Mouse (Mus musculus) frontal cortex, postnatal 25 days (tissue): Measurements from ENCODE around the gene Slc25a39.
A peak's percentile ranks its signal among the peaks of the same experiment; 100 is the strongest.

Source experiments
- DNase-seq, 2 experiments: peaks; one replicate each; pipeline ENCODE4 v3.0.0; 2022; ENCODE audit warnings: low spot score in 2 of 2

The Slc25a39 gene

GRCm38 (mm10) chr11:102407834-102408215, at the start of gene Slc25a39:
Gene Slc25a39 (minus strand): TSS chr11:102407946.
- DNase-seq: no peak

GRCm38 (mm10) chr11:102455740-102456396, 48.1 kb upstream of the Slc25a39 start:
- no peak for DNase-seq

- DNase-seq: no peak
Measured at GRCm38 (mm10) chr11:102453131-102453530, 45.4 kb upstream of the Slc25a39 start.

GRCm38 (mm10) chr11:102449043-102450008, 41.6 kb upstream of the Slc25a39 start:
- no peak for DNase-seq

- DNase-seq: no peak
Measured at GRCm38 (mm10) chr11:102448327-102448726, 40.6 kb upstream of the Slc25a39 start.

GRCm38 (mm10) chr11:102447497-102447896, 39.8 kb upstream of the Slc25a39 start, which contains the start of gene Fam171a2:
Gene Fam171a2 (minus strand): TSS chr11:102447682.
- no peak for DNase-seq

GRCm38 (mm10) chr11:102446581-102447461, 39.1 kb upstream of the Slc25a39 start:
- DNase-seq: no peak

GRCm38 (mm10) chr11:102445891-102446361, 38.2 kb upstream of the Slc25a39 start:
- DNase-seq: no peak

- no peak for DNase-seq
Measured at GRCm38 (mm10) chr11:102445264-102445890, 37.6 kb upstream of the Slc25a39 start.

GRCm38 (mm10) chr11:102444781-102445180, 37.0 kb upstream of the Slc25a39 start:
- DNase-seq: no peak

GRCm38 (mm10) chr11:102444321-102444720, 36.6 kb upstream of the Slc25a39 start:
- DNase-seq: no peak

GRCm38 (mm10) chr11:102443740-102444139, 36.0 kb upstream of the Slc25a39 start:
- DNase-seq: no peak

- DNase-seq: no peak
Measured at GRCm38 (mm10) chr11:102442089-102442488, 34.3 kb upstream of the Slc25a39 start.

GRCm38 (mm10) chr11:102441434-102441833, 33.7 kb upstream of the Slc25a39 start:
- DNase-seq: no peak

- DNase-seq: no peak
Measured at GRCm38 (mm10) chr11:102440255-102440654, 32.5 kb upstream of the Slc25a39 start.

GRCm38 (mm10) chr11:102439093-102440082, 31.6 kb upstream of the Slc25a39 start:
- peak in 1 of 2 experiments; percentile 24 for DNase-seq

- peak; percentile 68 to 72 for DNase-seq
Measured at GRCm38 (mm10) chr11:102438212-102439092, 30.7 kb upstream of the Slc25a39 start.

- peak in 1 of 2 experiments; percentile 33 for DNase-seq
Measured at GRCm38 (mm10) chr11:102437120-102438061, 29.6 kb upstream of the Slc25a39 start.
